Mouse (Mus musculus) liver, postnatal 0 days (tissue): Measurements from ENCODE around the gene Pak3.

Source experiments
- CTCF ChIP-seq: sonication (generic); IDR thresholded peaks from 2 replicates; pipeline ENCODE4 v1.5.1; 2016; ENCODE audit warnings: antibody characterized with exemption, low read depth
- EP300 ChIP-seq: IDR thresholded peaks from 2 replicates; pipeline ENCODE4 v1.6.1; 2016; ENCODE audit warnings: antibody characterized with exemption, low read depth, mild to moderate bottlenecking

GRCm38 (mm10) chrX:143815948-143816347 is 297.6 kb downstream of the Pak3 start:
- TF ChIP-seq CTCF (no peak), EP300 (no peak)
